In genomic region chr8:126885554-126886485, GRCm38 (mm10) we compare ENCODE assay signal across 8 mouse cellular contexts. TPM values are rescaled to one million over a fixed set of nuclear protein-coding genes. Genes with fewer than 3 reads are reported as not detected.
A peak's percentile ranks its signal among the peaks of the same experiment; 100 is the strongest.
DNase-seq lines count a peak whose midpoint lies in the region; ATAC-seq and TF ChIP-seq lines count a peak whose summit lies in the region.

No protein-coding gene starts in this region.

- no peak overlapping the region for H3K4me2 ChIP-seq in embryonic facial prominence, embryonic 11.5 days (ENCODE audit: low read depth, low read length)

- H3K27ac ChIP-seq in kidney, adult 2 months (ENCODE audit: insufficient read depth, low read depth, low read length): peak overlapping the region; percentile 65
- H3K27ac ChIP-seq in embryonic facial prominence, embryonic 11.5 days (replicated peaks; ENCODE audit: low read depth, low read length): peak overlapping the region; percentile 11; the same call in 1 of the 2 replicates
- peak overlapping the region; percentile 80 for H3K27ac ChIP-seq in limb, embryonic 10.5 days
- H3K27ac ChIP-seq in olfactory bulb, adult 2 months (ENCODE audit: insufficient read depth, low read depth, low read length): 0 out of 2 replicates have a peak overlapping the region, but pooled peaks have one; percentile 5

- peaks cover 19% of the 10 kb centered on the region for H3K4me1 ChIP-seq in kidney, adult 2 months (ENCODE audit: control insufficient read depth, insufficient read depth, low read length)
- H3K4me1 ChIP-seq in embryonic facial prominence, embryonic 11.5 days (ENCODE audit: control insufficient read depth, insufficient read depth, low read length): peaks cover 2% of the 10 kb centered on the region; the same call in 1 of the 2 replicates
- H3K4me1 ChIP-seq in limb, embryonic 10.5 days: peaks cover 32% of the 10 kb centered on the region
- H3K4me1 ChIP-seq in olfactory bulb, adult 2 months (ENCODE audit: control insufficient read depth, insufficient read depth, low read length): peaks cover 17% of the 10 kb centered on the region

- no peak overlapping the region for H3K9ac ChIP-seq in embryonic facial prominence, embryonic 11.5 days (replicated peaks; ENCODE audit: low read length)

- DNase-seq in kidney, adult 2 months: peak; percentile 42
- no peak for DNase-seq in kidney, adult 9 months
- peak; percentile 58 for DNase-seq in MEL-GATA-1-ER (ENCODE audit: extremely low read depth, low read depth)
- peak; percentile 40 for DNase-seq in embryonic facial prominence, embryonic 11.5 days (ENCODE audit: low spot score)
- peak; percentile 41 for DNase-seq in limb, embryonic 10.5 days (ENCODE audit: low spot score)
- DNase-seq in ovary, postnatal 36 days (ENCODE audit: low spot score): no peak
- no peak for DNase-seq in left cerebral cortex, postnatal 4 days

- TF ChIP-seq POLR2A in kidney, adult 2 months (IDR thresholded peaks at IDR 0.05; ENCODE audit: low read depth, low read length): no peak
- no peak for TF ChIP-seq POLR2A in olfactory bulb, adult 2 months (IDR thresholded peaks at IDR 0.05; ENCODE audit: insufficient read depth, low read depth, low read length)

- no peaks in the 10 kb centered on the region for H3K9me3 ChIP-seq in embryonic facial prominence, embryonic 11.5 days (replicated peaks; ENCODE audit: control insufficient read depth, low read length)
- H3K9me3 ChIP-seq in limb, embryonic 10.5 days (replicated peaks): no peaks in the 10 kb centered on the region

- no peaks in the 10 kb centered on the region for H3K27me3 ChIP-seq in kidney, adult 2 months (replicated peaks; ENCODE audit: control insufficient read depth, insufficient read depth, low read length)
- H3K27me3 ChIP-seq in embryonic facial prominence, embryonic 11.5 days (ENCODE audit: control insufficient read depth, insufficient read depth, low read length): no peaks in the 10 kb centered on the region
- no peaks in the 10 kb centered on the region for H3K27me3 ChIP-seq in limb, embryonic 10.5 days (ENCODE audit: low read depth, poor library complexity, severe bottlenecking)

- peak; percentile 53 for TF ChIP-seq CTCF in kidney, adult 2 months (conservative IDR thresholded peaks at IDR 0.05; ENCODE audit: insufficient read depth, insufficient read length, low read depth, low read length)
- TF ChIP-seq CTCF in olfactory bulb, adult 2 months (IDR thresholded peaks at IDR 0.05; ENCODE audit: insufficient read depth, low read depth, low read length): no peak

- no peak for ATAC-seq in embryonic facial prominence, embryonic 11.5 days (replicated peaks; ENCODE audit: insufficient number of reproducible peaks, low FRiP score, low TSS enrichment, low read depth)

- no peaks in the 10 kb centered on the region for H3K36me3 ChIP-seq in kidney, adult 2 months (ENCODE audit: control insufficient read depth, insufficient read depth, low read length)
- H3K36me3 ChIP-seq in embryonic facial prominence, embryonic 11.5 days (replicated peaks; ENCODE audit: control insufficient read depth, insufficient read depth, low read depth, low read length): no peaks in the 10 kb centered on the region
- no peaks in the 10 kb centered on the region for H3K36me3 ChIP-seq in limb, embryonic 10.5 days

- WGBS in kidney, adult 2 months: 65% methylated on average over 13 of the region's 13 CpGs
- 75% methylated on average over 13 of the region's 13 CpGs for WGBS in embryonic facial prominence, embryonic 11.5 days
- 70% methylated on average over 13 of the region's 13 CpGs for WGBS in limb, embryonic 10.5 days
- 80% methylated on average over 13 of the region's 13 CpGs for WGBS in olfactory bulb, adult 2 months

- H3K4me3 ChIP-seq in kidney, adult 2 months (ENCODE audit: insufficient read depth, low read depth, low read length): no peak overlapping the region
- no peak overlapping the region for H3K4me3 ChIP-seq in embryonic facial prominence, embryonic 11.5 days (ENCODE audit: low read depth, low read length)
- H3K4me3 ChIP-seq in limb, embryonic 10.5 days: no peak overlapping the region
- no peak overlapping the region for H3K4me3 ChIP-seq in olfactory bulb, adult 2 months (ENCODE audit: insufficient read depth, low read depth, low read length)

- intact Hi-C loops in left cerebral cortex, postnatal 4 days (cut with DNase I): no loop called here

RNA-seq across cellular contexts. Expression of gene Tomm20, which starts 59.8 kb away (rescaled TPM):
- 541 and 684 TPM in 2 replicates for polyA plus RNA-seq in kidney, adult 2 months (2012; rRNA removed)
- 245 and 256 TPM in 2 replicates for polyA plus RNA-seq in embryonic facial prominence, embryonic 11.5 days (2014; fragmentation: Nextera tagmentation; extraction: Ambion mirVana)
- polyA plus RNA-seq in limb, embryonic 10.5 days (2016; fragmentation: Nextera tagmentation; extraction: Ambion mirVana): 301 and 341 TPM in 2 replicates
- 518 TPM in 1 of 2 replicates, not detected in the other for polyA plus RNA-seq in olfactory bulb, adult 2 months (2012; ENCODE audit: insufficient read depth, insufficient read length, low replicate concordance, missing spikeins)
- total RNA-seq in left cerebral cortex, postnatal 4 days (2021): 100 to 1,000 TPM; 134 to 136 TPM

Comparison
In these comparisons a context has a peak if more than half of its experiments do, and no peak if none do; other contexts are left out.
1. DNase-seq: peak in kidney, adult 2 months (single experiment), MEL-GATA-1-ER (single experiment), embryonic facial prominence, embryonic 11.5 days (single experiment) and limb, embryonic 10.5 days (single experiment); none in kidney, adult 9 months (single experiment), ovary, postnatal 36 days (single experiment) and left cerebral cortex, postnatal 4 days (single experiment).
2. H3K27ac ChIP-seq: peak in every context shown above with its lines; median percentile 80 in limb, embryonic 10.5 days; 65 in kidney, adult 2 months; 11 in embryonic facial prominence, embryonic 11.5 days; 5 in olfactory bulb, adult 2 months.